Mouse (Mus musculus) layer of hippocampus, postnatal 36 days (tissue): ENCODE results near the gene Tnnt2. TPM values are rescaled to one million over a fixed set of nuclear protein-coding genes. Genes with fewer than 3 reads are reported as not detected.

Experiments
- DNase-seq, 2 experiments: peaks; one replicate each; pipeline ENCODE4 v3.0.0; 2022
- total RNA-seq, 2 experiments: library from RNA; stranded (reverse); gene quantifications; 2 replicates each; pipeline ENCODE4 v1.2.3; 2021

Tnnt2 gene
- 1 to 10 TPM in 1 of 2 experiments, under 1 TPM in 1; 0.60 to 1.1 TPM for total RNA-seq

GRCm38 (mm10) chr1:135835716-135836483 is at the start of gene Tnnt2:
TSS of gene Tnnt2 (plus strand) at chr1:135836354.
- DNase-seq, result no peak

- DNase-seq, result peak; percentile 45 to 56
These were observed 48.4 kb upstream of the Tnnt2 start for GRCm38 (mm10) chr1:135787799-135788198.

GRCm38 (mm10) chr1:135788708-135789107 is 47.4 kb upstream of the Tnnt2 start:
- DNase-seq, result no peak

- DNase-seq, result peak; percentile 44 to 57
These were observed 46.3 kb upstream of the Tnnt2 start for GRCm38 (mm10) chr1:135789815-135790214.

GRCm38 (mm10) chr1:135792143-135792939 is 43.8 kb upstream of the Tnnt2 start:
- DNase-seq, result no peak

- no peak for DNase-seq
These were observed 42.6 kb upstream of the Tnnt2 start for GRCm38 (mm10) chr1:135793370-135794215.

GRCm38 (mm10) chr1:135794216-135795134 is 41.7 kb upstream of the Tnnt2 start:
- DNase-seq, result no peak

- no peak for DNase-seq
These were observed 37.7 kb upstream of the Tnnt2 start for GRCm38 (mm10) chr1:135798492-135798891.

GRCm38 (mm10) chr1:135799109-135799627 is 37.0 kb upstream of the Tnnt2 start:
- DNase-seq, result no peak

GRCm38 (mm10) chr1:135800192-135800950 is 35.8 kb upstream of the Tnnt2 start:
- no peak for DNase-seq

GRCm38 (mm10) chr1:135807546-135807945 is 28.6 kb upstream of the Tnnt2 start:
- no peak for DNase-seq

GRCm38 (mm10) chr1:135810180-135810579 is 26.0 kb upstream of the Tnnt2 start:
- DNase-seq, result no peak

GRCm38 (mm10) chr1:135811016-135811646 is 25.0 kb upstream of the Tnnt2 start:
- DNase-seq, result peak; percentile 70 to 74

GRCm38 (mm10) chr1:135812205-135812604 is 23.9 kb upstream of the Tnnt2 start:
- no peak for DNase-seq

- DNase-seq, result no peak
These were observed 23.5 kb upstream of the Tnnt2 start for GRCm38 (mm10) chr1:135812618-135813017.

GRCm38 (mm10) chr1:135813071-135813470 is 23.1 kb upstream of the Tnnt2 start:
- DNase-seq, result no peak

GRCm38 (mm10) chr1:135813687-135814395 is 22.3 kb upstream of the Tnnt2 start:
- DNase-seq, result no peak

- no peak for DNase-seq
These were observed 21.6 kb upstream of the Tnnt2 start for GRCm38 (mm10) chr1:135814531-135814930.

GRCm38 (mm10) chr1:135817595-135817994 is 18.6 kb upstream of the Tnnt2 start:
- no peak for DNase-seq
